Mouse (Mus musculus) lung, adult 2 months (tissue): ENCODE results near the gene Vps8. TPM values are rescaled to one million over a fixed set of nuclear protein-coding genes. Genes with fewer than 3 reads are reported as not detected.
A peak's percentile ranks its signal among the peaks of the same experiment; 100 is the strongest.

Source experiments
- DNase-seq: peaks from one replicate; pipeline ENCODE4 v3.0.0; 2022
- H3K4me1 ChIP-seq: fragments of 200-500 bp; 2 replicates; pipeline ENCODE4 v1.6.1; 2011; ENCODE audit warnings: low read length; ENCODE audit not compliant: control insufficient read depth, insufficient read depth
- H3K4me3 ChIP-seq: fragments of 200-500 bp; replicated peaks from 2 replicates; pipeline ENCODE3; 2011; ENCODE audit warnings: low read depth, mild to moderate bottlenecking, control low read depth, low read length; ENCODE audit errors: extremely low read depth
- CTCF ChIP-seq: fragments of 200-500 bp; IDR thresholded peaks from 2 replicates; pipeline ENCODE4 v1.5.1; 2011; ENCODE audit warnings: mild to moderate bottlenecking, low read length, control low read depth; ENCODE audit not compliant: insufficient read depth
- POLR2A ChIP-seq: fragments of 200-500 bp; IDR thresholded peaks from 2 replicates; pipeline ENCODE4 v1.6.1; 2011; ENCODE audit warnings: low read depth, mild to moderate bottlenecking, control low read depth, low read length, borderline replicate concordance; ENCODE audit errors: extremely low read depth
- WGBS: fragments of 180-500 bp; shearing (Covaris S2); methylation state at CpG from one replicate; pipeline ENCODE4 v1.1.7; 2018; 5-methylcytosine and 5-hydroxymethylcytosine counted together
- polyA plus RNA-seq: library from polyadenylated mRNA; depleted of rRNA; stranded (reverse); fragments of >200 nt; gene quantifications from 2 replicates; pipeline ENCODE4 v1.2.3, GENCODE M21; 2012

Vps8 gene
- polyA plus RNA-seq, 1 experiment, result 13.9 TPM

DNA sequence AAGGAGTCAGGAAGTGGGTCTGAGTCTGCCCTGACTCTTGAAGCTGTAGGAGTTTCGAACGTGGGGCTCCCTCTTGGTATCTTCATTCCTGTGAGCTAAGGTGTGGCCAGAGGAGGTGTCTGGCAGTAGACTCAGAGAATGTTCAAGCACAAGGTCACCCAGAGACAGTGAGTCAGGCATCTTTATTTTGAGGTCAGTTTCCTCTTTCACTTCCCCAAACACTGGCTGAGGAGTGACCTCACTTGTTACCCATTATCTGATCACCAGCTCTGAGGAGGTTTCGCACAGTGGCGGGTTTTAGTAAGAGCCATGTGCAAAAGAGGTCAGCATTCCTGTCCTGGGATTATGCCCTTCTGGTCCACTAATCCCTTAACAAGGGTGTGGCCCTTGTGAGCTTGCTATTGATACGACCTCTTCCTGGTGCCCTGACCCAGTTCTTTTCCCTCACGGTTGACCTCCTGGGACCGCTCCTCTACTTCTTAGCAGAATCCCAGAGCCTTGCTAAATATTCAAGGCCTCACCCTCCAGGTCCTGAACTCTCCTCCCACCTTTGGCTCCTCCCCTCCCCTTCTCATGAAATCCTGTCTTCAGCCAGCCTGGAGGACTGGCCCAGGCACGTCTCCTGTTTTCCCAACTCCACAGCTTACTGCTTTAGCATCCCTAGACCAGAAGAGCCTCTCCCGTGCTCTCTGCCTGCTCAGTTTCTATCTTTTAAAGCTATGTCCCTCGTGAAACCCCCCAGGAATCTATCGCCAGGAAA is 40.6 kb upstream of the Vps8 start:
- no peak for DNase-seq
- WGBS, result 47% methylated on average over 11 of the region's 11 CpGs

DNA sequence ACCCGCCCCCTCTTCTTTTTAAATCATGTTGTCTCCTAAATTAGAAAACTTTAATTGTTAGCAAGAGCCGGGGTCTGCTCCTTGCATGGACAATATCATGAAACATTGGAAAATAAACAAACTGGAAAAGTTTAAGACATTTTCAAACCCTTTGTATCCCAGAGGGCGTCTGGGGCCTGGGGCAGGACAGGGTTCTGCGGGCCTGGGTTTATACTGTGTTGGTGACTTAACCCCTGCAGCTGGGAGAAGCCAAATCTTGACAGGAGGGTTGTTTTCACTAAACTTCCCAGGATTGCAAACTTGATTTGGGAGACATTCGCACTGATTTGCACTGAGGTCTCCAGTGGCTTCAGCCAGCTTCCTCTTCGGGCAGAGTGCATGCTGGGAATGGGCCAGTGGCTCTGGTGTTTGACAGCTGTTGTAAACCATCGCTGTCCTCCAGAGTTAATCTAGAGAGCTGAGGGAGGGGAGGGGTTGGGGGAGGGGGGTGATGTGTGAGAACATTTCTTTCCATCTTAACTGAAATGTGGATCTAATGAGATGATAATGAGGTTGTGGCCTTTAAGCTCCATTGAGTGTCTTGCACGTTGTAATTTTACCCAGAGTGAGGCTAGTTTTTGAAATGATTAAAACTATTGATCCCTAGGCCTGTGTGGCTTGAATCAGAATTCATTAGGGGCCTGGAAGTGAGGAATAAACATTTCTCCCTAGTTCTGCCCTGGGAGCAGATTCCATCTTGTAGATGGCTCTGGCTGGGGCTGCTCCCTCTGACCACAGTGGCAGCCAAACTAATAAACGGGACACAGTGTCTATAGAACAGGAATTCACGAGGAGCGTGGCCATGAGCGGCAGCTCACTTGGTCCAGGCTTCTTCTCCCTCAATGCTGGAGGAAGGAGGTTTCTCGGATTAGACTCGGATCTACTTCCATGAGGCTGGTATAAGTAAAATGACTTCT is 36.7 kb upstream of the Vps8 start:
- H3K4me3 ChIP-seq, result no peak overlapping the region
- WGBS, result 54% methylated on average over 14 of the region's 14 CpGs
- H3K4me1 ChIP-seq, result peaks cover 3% of the 10 kb centered on the region; the same call in 1 of the 2 replicates
- TF ChIP-seq CTCF, result no peak
- TF ChIP-seq POLR2A, result no peak
- no peak for DNase-seq

More for the DNA sequence above, 40.6 kb upstream of the Vps8 start:
- Histone ChIP-seq H3K4me3 (no peak overlapping the region), H3K4me1 (no peaks in the 10 kb centered on the region; the same call in 1 of the 2 replicates)
- no peak for TF ChIP-seq CTCF
- no peak for TF ChIP-seq POLR2A

DNA sequence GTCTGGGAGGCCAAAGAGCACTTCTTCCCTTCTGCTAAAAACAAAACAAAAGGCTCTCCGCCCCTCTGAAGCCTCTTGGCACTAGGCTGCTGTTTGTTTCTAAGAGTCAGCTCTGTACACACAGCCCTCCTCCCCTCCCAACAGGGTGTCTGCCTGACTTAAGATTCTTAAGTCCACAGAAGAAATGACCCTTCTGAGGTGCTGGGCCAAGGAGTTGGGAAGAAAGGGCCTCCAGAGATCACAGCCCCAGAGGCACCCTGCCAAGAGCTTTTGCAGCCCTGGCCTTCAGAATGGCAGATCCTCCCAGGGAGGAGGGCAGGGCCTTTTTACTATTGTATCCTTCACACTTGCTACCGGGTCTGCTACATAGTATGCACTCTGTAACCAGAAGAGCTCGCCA is 33.6 kb upstream of the Vps8 start:
- WGBS, result 25% methylated on average over 3 of the region's 3 CpGs
- DNase-seq, result peak; percentile 44
- peaks cover 3% of the 10 kb centered on the region; the same call in 1 of the 2 replicates for H3K4me1 ChIP-seq

DNA sequence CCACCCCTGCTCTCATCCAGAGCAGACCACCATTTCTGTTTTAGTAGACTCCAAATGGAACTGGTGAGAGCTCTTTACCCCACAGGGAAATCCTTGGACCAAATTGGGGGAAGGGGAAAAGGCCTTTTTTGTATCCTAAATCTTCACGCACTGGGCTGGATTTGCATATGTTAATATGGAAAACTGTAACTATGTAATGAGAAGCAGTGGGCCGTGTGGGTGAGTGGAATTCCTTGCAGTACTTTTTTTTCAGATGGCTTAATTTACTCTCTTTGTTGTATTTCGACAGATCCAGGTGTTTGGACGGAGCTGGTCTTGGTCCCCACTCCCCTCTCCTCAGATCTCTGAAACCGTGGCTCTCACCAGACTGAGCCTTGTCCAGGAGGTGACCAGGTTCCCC is 32.2 kb upstream of the Vps8 start:
- TF ChIP-seq CTCF (no peak), POLR2A (no peak)
- H3K4me1 ChIP-seq, result peaks cover 3% of the 10 kb centered on the region; the same call in 1 of the 2 replicates
- DNase-seq, result no peak
- no peak overlapping the region for H3K4me3 ChIP-seq
- 80% methylated on average over 5 of the region's 5 CpGs for WGBS

More for the DNA sequence above, 33.6 kb upstream of the Vps8 start:
- TF ChIP-seq CTCF, result no peak
- TF ChIP-seq POLR2A, result no peak
- no peak overlapping the region for H3K4me3 ChIP-seq

DNA sequence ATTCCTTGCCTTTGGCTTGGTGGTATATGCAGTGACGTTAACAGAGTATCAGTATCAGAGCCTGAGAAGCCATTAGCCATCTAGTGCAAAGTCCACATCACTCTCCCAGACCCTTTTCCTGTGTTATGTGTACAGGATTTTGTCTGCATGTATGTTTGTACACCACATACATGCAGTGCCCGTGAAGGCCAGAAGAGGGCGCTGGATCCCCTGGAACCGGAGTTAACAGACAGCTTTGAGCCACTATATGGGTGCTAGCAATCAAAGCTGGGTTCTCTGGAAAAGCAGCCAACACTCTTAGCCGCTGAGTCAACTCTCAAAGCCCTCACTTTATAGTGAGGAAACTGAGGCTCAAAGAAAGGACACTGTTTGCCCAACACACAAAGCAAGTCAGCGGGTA is 30.8 kb upstream of the Vps8 start:
- 0 out of 2 replicates have a peak, but pooled peaks have one; percentile 0 for TF ChIP-seq CTCF
- TF ChIP-seq POLR2A, result no peak
- Histone ChIP-seq H3K4me3 (no peak overlapping the region), H3K4me1 (peaks cover 3% of the 10 kb centered on the region; the same call in 1 of the 2 replicates)
- DNase-seq, result no peak
- WGBS, result 68% methylated on average over 6 of the region's 6 CpGs

DNA sequence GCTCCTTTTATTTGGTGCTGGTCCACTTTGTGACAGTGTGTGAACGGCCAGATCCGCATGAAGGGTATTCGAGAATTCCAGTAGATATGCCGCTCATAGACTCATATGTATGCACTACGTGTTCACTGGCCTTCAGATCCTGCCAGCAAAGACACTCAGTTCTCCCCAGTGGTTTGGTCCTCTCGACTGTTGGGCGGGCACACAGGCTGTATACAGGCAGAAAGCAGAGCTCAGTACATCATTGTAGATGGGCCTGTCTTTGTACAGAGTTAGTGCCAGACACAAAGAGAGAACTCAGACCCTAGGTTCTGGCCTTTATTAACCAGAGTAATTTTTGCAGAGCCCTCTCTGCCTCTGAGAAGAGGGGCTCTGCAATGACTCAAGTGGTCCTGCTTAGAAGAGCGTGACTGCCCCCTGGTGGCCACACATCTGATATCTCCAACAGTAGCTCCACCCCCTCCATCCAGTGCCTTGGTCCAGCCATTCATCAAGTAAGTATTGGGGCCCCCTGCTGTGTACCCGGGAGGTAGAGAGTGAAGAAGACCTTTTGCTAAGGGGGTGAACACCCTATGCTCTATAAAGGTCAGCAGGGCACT is 30.3 kb upstream of the Vps8 start:
- TF ChIP-seq POLR2A, result no peak
- TF ChIP-seq CTCF, result peak; percentile 83
- peaks cover 3% of the 10 kb centered on the region; the same call in 1 of the 2 replicates for H3K4me1 ChIP-seq
- no peak overlapping the region for H3K4me3 ChIP-seq
- WGBS, result 47% methylated on average over 9 of the region's 9 CpGs
- peak; percentile 80 for DNase-seq

DNA sequence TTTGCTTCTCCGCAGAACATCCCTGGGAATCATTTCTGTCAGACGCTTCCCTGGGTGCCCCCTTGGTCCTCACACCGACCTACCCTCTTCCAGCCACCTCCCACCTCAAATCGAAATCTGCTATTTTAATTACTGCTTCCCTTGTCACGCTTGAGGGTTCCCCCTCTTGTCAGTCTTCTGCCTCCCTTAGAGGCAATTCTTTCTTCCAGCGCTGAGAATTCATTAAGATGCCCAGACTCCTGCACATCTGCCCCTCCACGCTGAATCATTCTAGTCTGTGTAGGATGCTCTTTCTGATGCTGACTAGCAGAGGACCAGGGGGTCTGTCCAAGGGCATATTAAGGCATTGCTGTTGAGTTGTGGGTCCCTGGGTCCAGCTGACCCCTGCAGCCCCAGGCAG is 27.4 kb upstream of the Vps8 start:
- TF ChIP-seq CTCF (no peak), POLR2A (no peak)
- no peak for DNase-seq
- H3K4me1 ChIP-seq, result no peaks in the 10 kb centered on the region
- WGBS, result 81% methylated on average over 7 of the region's 7 CpGs
- no peak overlapping the region for H3K4me3 ChIP-seq

DNA sequence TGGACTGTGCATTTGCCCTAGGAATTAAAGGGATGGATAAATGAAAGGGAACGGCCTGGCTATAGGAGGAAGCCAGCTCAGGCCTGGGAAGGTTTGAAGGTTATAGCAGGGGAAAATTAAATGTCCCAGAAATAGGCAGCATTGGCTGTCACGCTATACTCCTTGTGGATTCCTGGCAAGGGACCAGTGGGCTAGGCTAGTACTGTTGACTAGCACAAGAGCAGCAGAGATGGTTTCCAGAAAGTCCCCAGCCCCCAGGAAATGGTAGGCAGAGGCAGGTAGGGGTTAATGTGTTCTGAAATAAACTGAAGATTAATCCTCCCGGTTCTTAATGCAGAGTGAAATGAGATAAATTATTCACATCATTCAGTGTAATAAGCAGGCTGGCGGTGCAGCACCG is 25.2 kb upstream of the Vps8 start:
- TF ChIP-seq POLR2A (no peak), CTCF (no peak)
- H3K4me3 ChIP-seq, result no peak overlapping the region
- no peak for DNase-seq
- no peaks in the 10 kb centered on the region for H3K4me1 ChIP-seq
- 59% methylated on average over 5 of the region's 5 CpGs for WGBS
